Mouse (Mus musculus): ENCODE results near the gene Rictor.

DNA sequence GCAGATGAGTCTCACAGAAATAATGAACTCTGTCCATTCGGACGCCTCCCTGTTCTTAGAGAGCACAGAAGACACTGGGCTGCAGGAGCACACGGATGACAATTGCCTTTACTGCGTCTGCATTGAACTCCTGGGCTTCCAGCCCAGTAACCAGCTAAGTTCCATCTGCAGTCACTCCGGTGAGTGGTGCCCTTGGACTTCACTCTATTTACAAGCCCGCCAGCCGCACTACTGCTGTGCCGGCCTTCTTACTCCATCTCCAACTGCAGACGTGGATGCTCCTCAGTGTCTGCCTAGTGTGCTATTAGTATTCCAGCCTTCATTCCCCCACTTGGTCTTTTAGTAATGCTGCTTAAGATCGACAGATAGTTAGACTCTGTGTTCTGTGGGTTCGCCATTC, 83.5 kb downstream of the Rictor start:
- TF ChIP-seq CTCF (IDR thresholded peaks at IDR 0.05; ENCODE audit: borderline replicate concordance, insufficient read depth, low read length) (no peak), POLR2A (IDR thresholded peaks at IDR 0.05; ENCODE audit: low read depth, low read length) (no peak)

Measured in embryonic fibroblast, embryonic 13.5 days (primary cell).